Mouse (Mus musculus) E14TG2a.4 (cell line): ENCODE data around the gene Nfib.

Experiments
- CTCF ChIP-seq: conservative IDR thresholded peaks from 2 replicates; pipeline ENCODE4 v1.5.1; 2014; ENCODE audit warnings: low read length
- NANOG ChIP-seq: IDR thresholded peaks from 2 replicates; pipeline ENCODE4 v1.6.1; 2014; ENCODE audit warnings: borderline replicate concordance, low read length, mixed read lengths

DNA sequence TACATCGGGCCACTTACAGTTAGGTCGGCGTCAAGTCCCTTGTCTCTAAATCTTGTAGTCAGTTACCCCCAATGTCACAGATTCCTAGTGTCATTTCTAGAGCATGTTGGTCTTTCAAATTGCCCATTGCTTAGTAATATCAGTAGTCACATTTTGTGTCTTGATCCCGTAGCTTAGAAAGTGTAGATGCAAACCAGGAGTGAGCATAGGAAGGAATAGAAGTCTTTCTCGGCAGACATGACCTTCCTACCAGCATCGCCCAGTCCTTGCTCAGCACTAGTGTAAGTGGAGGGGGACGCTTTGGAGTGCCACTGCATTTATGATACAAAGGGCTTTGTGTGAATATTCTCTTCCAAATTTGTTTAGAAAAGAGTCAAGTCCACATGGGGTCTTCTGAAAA, 188.2 kb downstream of the Nfib start:
- TF ChIP-seq CTCF (no peak), NANOG (no peak)
